Mouse (Mus musculus): ENCODE measurements around the gene Lysmd2.
"Not testable (repeated sequence)": the region's sequence is repeated elsewhere in the genome, so short reads cannot be mapped to it uniquely, and the experiment has no call there.

The Lysmd2 gene

DNA sequence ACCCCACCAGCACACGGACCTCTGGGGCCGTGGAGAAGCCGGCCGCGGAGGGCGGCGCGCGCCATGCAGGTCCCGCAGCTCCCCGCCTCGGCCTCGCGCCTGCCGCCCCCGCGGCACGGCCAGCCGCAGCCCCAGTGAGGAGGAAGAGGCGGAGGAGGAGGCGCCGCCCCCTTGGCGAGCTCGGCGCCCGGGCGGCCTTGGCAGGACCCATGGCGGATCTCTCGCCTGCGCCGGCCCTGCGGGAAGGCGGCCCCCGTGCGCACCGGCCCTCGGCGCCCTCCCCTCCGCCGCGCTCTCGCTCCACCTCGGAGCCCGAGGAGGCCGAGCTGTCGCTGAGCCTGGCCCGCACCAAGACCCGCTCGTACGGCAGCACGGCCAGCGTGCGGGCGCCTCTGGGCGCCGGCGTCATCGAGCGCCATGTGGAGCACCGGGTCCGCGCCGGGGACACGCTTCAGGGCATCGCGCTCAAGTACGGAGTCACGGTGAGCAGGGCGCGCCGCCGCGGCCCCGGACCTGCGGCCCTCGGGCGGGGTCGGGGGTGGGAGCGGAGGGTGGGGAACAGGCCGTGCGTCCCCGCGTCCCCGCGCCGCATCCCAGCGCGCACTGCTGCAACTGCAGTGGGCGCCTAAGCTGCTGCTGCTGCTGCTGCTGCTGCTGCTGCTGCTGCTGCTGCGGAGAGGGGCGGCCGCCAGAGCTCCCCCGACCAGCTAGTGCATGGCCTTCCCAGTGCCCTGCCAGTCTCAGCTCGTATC lies at the start of gene Lysmd2:
TSS of gene Lysmd2 (plus strand) at position 186 of the 752 bp plus-strand sequence.
- DNase-seq (ENCODE audit: low spot score), result peak; percentile 67

DNA sequence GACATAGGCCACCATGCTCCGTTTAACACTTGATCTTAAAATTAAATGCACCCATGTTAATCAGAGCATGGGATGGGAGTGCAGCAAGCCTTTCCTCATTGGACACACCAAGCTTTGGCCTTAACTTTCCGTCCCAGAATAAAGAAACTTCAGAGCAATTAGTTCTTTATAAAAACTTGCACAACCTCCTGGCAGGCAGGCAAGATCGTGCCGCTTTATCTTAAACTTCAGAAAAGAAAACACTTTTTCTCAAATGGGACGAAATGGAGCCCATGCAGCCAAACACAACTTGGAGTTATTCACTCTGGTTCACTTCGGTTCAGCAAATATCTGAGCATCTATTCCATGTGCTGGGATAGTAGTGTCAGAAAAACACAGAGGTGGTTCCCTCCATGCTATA lies 46.2 kb upstream of the Lysmd2 start:
- no peak for DNase-seq (ENCODE audit: low spot score)

DNA sequence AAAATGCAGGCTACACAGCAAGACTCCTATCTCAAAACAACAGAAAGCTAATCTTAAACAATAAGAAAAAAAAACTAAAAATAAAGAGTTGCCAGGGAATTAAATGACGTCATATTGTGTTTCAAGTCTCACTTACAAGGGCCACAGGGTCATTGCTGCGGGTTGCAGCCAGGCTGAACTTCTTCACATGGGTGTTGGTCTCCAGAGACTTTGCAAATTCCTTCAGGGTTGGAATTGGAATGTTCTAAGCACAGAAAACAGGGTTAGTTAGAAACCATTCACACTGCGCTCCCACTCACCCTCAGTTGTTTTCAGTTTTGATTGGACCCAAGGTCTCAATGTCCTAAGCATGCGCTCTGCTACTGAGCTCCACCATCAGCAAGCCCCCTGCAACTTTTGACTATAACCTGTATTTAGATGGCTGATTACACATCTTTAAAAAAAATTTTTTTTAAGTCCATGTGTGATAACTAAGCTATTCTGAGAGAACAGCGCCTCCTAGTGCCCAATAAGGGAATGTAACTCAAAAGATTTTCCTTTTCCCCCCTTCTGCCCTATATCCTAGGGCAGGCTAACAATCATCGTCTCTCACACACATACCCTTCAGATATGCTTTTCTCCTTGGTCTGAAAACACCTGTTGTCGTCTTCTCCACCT lies 43.7 kb upstream of the Lysmd2 start:
- DNase-seq (ENCODE audit: low spot score), result no peak

DNA sequence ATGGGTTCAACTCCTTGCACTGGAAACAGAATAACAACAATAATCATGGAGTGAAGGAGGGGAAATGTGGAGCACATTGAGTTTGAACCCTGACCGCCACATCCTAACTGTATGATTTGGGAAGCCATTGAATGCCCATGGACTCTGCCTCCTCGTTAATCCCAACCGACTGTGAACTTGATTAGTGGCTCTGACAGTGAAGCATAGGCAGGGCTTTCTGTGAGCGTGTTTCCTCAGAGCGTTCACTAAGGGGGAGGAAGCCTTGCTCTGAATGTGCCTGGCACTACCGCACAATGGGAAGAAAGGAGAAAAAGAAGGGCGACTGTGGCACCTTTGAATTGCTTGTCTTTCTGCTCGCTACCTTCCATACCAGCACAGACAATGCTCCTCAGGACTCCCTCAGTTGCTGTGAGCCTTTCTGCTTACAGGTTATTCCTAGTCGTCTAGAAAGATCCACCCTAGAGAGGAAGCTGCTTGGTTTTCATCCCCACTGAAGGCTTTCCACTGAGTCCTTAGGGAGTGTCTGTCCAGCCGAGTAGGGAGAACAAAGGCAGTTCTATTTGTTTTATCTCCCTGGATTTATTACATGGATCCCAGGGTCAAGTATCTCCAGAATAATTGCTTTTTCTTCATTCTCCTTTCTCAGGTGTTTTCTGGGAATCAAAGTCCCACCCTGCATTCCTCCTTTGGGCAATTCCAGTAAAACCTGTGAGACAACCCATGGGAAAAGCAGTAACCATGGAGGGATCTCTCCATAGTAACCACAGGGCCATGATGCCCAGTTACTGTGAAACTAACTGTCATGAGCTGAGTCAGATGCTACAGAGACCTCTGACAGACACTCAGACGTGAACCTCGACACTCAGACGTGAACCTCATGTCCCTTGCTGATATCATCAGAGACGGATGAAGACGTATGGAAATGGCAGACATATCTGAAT lies 35.4 kb upstream of the Lysmd2 start:
- DNase-seq (ENCODE audit: low spot score), result no peak

DNA sequence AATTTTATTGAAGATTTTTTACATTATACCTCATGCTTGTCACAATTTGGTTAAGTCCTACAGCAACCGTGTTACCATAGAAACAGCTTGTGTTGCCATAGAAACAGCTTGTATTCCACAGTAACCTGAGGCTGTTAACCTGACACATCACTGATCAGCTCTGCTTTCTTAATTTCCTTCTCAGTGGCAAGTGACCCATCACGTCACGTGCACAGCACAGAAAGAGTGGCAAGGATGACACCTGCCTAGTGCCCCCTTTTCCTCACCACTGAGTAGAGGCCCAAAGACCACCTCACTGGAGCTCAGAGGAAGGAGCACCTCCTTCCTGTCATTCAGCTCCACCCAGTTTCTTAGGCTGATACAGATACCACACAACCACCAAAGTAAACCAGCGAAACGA lies 32.1 kb upstream of the Lysmd2 start:
- no peak for DNase-seq (ENCODE audit: low spot score)

DNA sequence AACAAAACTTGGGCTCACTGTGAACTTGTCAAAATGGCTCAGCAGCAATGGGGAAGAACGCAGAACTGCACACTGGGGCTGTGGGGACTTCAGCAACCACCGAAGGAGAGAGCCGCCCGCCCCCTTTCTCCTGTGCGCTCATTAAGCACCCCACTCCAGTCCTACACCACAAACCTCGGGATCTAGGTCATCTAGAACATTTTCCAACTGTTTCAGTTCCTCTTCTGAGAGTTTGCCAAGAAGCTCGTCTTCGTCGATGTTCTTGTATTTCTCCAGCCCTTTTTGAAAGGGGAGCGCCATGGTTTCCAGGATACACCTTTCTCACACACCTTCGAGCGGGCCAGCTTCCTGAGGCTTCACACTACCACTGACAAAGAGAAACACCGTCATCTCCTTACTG lies 28.5 kb upstream of the Lysmd2 start:
- DNase-seq (ENCODE audit: low spot score), result no peak

DNA sequence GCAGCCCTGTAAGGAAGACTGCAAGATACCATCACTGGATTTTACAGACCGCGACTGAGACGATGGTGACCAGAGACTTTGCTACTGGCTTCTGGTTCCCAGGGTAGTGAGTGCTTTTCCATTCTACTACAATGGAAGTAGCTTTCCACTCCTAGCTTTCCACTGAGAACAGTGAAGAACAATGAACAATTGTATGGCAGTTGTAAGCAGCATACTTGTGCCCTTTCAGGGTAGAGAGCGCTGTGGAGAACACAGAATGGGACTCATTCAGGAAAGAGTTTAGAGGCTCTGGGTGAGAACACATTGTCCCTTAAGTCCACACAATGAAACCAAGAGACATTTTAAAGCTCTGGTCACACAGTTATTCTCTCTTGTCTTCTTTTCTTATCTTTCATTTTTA lies 27.9 kb upstream of the Lysmd2 start:
- peak; percentile 28 for DNase-seq (ENCODE audit: low spot score)

DNA sequence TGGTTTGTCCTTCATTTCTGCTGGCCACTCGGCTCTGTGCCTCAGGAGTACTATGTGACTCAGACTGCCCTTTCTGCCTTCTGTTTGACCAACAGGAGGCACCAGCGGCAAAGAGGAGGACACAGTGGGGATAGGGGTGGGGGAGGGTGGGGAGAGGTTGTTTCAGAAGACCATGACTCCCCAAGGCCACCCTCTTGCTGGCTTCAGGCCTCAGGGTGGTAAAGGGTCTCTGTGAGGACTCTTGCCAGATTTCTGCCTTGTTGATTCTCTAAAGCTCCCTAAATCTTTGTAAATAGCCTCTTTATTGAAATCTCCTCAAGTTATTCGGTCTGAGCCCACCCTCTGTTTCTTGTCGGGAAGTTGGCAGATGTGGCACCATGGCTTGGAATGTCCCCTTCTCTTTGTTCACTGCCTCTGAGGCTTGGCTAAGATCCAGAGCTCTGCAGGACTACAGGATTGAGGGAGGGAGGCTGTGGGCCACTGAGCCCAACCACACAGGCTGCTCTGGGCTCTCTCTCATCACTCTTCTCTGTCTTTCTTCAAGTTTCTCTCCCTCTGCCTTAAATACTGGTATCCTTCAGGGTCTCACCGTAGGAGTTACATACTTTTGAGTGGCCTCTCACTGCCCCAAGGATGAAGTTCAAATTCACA lies 26.2 kb upstream of the Lysmd2 start:
- no peak for DNase-seq (ENCODE audit: low spot score)

DNA sequence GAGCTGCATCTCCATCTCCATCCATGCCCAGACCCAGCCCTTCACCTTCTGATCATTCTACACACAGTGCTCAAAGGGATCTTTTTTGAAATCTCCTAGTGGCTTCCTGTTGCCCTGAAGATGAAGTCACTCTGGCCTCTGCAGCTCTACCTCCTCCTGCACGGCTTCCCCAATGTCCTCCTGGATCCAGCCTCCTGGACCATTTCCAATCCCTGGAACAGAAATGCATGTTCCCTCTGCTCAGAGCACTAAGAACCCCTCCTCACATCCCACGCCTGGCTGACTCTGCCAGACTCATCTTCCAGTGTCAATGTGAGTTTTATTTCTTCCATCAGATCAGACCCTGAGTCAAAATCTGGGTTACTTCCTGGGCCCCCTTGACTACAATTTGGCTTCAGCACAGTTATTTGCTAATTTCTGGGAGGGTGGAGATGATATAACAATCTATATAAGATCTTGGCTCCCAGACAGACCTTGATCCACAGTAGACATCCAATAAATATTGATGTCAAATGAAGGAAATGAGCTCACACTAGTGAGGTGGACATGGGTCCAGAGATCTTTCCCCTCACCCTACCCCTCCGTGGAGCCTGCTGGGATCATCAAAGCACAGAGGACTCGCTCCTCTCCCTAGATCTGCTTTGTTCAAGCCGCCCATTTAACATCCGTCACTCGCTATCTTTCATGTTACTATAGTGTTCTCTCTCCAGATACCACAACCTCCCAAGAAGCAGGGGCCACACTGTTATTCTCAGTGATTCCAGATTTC lies 25.2 kb upstream of the Lysmd2 start:
- peak; percentile 50 for DNase-seq (ENCODE audit: low spot score)

DNA sequence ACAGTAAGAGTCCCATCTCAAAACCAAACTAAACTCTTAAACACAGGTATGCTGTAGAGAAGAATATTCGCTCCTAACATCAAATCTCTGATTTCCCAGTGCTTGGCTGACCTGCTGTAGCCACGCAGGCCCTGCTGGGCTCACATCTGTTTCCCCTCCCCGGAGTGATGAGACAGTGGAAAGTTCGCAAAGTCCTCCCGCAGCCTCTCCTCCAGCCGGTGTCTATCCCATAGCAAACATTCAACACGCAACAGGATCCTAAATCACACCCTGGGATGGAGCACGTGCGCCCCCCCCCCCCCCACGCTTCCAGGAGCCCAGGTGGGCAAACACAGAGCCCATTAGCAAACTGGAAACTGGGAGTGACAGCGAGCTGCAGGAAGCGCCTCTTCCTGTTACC lies 24.0 kb upstream of the Lysmd2 start:
- no peak for DNase-seq (ENCODE audit: low spot score)

DNA sequence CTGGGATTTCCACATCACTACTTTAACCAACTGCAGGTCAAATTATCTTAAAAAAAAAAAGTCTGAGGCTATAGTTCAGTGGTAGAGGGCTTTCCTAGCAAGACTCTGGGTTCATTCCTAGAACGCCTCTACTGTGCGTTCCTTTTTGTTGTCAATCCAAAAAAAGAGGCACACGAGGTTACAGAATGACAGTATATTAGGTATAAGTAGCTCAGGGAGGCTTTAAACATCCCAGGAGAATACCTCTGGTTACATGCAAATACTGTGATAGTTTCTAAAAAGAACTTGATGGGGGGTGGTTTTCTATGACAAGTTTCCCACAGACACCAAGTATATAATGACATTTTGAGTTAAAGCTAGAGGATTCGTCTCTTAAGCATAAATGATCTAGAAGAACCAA lies 18.0 kb upstream of the Lysmd2 start:
- no peak for DNase-seq (ENCODE audit: low spot score)

DNA sequence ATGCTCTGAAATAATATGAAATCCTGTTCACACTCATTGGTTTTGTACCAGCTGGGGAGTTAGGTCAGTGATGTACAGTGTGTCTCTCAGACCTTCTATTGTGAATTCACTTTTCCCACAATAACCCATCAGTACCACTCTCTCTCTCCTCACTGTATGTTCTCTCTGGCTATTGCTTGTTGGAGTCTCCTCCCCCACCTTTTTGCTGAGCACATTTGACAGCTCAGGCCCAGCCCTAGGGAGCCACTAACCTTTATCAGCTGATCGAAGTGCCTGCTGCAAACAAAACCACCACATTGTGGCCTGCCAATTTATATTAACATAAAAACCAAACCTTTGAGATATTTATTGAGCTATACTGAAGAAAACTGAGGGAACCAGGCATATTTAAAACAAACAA lies 16.0 kb upstream of the Lysmd2 start:
- DNase-seq (ENCODE audit: low spot score), result no peak

DNA sequence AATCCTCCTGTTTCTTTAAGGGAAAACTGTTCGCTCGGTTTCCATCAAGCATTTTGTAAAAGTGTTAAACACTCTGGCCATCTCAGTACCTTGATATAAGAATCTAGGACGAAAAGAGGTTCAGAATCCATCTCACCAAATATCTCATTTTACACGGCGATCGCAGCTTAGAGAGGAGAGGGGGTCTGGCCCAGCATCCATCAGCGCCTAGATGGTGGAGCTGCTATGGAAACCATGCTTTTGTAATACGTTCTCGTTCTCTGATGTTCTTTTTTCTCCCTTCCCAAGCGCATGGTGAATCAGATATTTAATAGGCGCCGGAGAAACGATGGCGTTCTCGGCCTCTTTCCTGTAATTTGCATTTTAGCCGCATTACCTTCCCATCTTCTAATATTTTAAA lies 15.6 kb upstream of the Lysmd2 start:
- DNase-seq (ENCODE audit: low spot score), result no peak

DNA sequence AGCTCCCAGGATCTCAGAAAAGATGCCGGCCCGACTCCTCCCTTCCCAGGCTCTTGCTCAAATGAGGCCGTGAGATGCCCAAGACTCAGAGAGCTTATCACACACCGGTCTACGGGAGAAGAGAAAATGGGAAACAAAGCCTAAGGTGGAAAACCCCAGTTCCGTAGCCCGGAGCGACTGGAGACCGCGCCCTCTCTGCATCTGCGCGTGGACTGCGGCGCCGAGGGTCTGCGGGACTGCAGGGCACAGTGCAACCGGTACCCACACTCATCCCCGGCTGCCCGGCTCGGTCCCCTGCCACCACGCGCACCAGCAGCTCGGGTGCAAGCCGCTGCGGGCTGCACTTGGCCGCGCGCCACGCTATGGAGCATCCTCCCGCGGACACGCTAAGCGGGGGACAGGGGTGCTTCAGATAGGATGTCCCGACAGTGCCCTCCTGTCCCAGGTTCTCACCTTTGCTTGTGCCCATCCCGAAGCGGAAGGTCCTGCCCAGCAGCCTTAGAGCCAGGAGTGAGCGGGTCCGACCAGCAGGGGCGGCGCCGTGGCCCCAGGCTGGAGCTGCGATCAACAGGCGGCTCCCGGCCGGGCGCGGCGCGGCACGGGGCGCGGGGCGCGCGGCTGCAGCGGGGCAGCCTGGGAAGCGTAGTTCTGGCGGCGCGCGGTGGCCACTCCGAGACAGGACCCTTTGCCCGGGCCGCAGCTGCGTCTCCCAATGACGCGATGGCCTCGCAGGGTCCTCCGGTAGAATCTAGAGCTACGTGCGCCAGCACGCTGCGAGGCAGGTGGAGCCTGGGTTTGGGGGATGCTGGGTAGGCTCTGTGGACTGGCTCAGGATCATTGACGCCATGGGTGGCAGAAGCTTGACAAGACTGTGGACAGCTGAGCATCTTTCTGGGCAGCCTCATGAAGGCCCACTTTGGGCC lies 14.7 kb upstream of the Lysmd2 start, which contains the start of gene Tmod2:
TSS of gene Tmod2 (minus strand) at position 755 of the 923 bp plus-strand sequence.
- peak; percentile 58 for DNase-seq (ENCODE audit: low spot score)

DNA sequence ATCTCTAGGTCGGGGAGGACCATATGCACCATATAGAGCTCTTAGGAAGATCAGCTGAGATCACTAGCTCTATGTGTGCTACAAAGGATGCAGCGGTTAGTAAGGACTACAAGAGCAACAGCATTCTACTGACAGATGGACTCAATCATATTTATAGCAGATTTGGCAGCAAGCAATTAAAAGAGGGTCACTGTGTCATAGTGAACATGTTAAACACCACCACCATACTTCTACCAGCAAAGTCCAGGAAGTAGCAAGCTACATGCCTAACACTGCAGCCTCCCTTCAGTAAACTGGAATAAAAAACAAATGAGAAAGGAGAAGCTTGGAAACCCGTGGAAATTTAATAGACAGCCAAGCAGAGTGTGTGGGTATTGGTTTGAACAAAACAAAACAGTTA lies 9.0 kb upstream of the Lysmd2 start:
- DNase-seq (ENCODE audit: low spot score), result no peak

DNA sequence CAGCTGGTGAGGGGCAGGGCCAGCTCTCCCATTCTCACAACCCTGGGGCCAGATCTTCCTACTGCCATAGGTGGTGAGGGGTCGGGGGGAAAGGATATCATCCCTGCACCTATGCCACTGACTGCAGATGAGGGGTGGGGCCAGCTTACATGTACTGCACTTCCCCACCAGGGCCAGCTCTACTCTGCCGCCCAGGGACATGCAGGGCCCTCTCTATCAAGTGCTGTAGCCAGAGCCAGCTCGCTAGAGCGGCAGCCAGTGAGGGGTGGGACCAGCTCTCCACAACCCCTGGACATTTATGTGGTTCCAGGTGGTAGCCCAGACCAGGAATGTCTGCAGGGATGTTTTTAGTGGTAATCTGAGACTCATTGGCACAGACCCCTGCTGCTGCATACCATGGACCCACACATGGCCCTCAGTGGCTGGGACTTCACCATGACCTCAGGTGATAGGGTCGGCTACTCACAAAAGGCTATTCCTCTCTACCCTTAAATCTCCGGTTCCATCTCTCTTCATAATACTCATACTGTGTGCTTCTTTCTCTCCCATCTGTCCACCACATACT lies 6.6 kb upstream of the Lysmd2 start:
- no peak for DNase-seq (ENCODE audit: low spot score)

DNA sequence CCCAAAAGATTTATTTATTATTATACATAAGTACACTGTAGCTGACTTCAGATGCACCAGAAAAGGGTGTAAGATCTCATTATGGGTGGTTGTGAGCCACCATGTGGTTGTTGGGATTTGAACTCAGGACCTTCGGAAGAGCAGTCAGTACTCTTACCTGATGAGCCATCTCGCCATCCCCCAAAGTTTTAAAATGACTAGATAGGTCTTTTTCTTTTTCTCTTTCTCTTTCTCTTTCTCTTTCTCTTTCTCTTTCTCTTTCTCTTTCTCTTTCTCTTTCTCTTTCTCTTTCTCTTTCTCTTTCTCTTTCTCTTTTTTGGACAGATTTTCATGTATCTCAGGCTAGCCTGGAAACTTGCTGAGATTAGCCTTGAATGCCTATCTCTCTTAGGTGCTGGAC lies 5.8 kb upstream of the Lysmd2 start:
- not testable (repeated sequence) for DNase-seq (ENCODE audit: low spot score)

DNA sequence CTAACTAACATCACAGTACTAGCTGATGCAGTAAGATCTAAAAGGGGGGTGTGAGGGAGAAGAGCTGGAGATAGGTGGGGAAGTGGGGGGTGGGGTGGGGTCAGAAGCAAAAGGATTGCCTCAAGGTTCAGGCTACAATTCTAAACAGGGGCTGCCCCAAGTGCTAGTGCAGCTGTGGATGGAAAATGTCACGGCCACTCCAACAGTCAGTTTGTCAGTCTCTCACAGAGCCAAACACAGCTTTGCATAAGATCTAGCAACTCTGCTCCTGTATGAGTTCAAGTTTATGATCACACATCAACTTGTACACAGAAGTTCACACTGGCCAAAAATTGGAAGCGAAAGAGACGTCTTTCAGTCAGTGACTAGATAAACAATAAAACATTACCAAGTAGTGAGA lies 4.1 kb upstream of the Lysmd2 start:
- DNase-seq (ENCODE audit: low spot score), result no peak

DNA sequence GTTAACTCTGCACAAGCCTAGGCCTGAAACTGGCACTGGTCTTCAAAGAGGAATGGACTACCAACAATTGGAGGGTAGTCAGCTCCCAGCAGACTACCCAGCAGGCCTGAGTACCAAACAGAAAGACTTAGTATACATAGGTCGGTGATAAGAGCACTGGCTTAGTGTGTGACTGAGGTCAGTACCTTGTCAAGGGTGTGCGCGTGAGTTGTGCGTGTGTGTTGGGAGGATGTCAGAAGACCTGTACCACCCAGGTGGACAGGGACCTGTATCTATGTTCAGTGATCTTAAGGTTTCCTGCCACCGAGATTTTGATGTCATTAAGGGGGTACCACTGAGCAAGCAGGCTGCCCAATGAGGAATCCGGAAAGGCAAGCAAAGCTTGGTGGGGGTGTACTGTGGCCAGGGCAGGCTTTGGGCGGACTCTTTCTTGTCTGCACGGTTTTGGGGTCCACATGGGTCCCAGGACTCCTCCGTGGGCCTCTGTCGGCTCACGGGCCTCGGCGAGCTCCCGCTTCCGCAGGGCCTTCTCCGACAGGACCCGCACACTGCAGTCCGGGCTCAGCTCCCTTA lies 472 bp upstream of the Lysmd2 start:
- no peak for DNase-seq (ENCODE audit: low spot score)

DNA sequence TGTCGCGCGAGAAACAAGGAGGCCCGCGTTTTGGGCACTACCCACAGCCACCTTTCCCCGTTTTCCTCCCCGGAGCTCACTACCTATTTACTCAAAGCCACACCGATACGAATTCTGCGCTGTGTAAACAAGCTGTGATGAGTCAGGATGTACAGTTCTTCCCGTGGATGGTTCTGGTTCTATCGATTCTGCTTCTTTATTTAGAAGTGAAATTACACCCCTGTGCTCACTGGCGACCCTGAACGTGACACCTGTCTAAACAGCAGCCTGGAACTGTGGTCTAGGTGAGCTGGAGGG lies 715 bp downstream of the Lysmd2 start:
- no peak for DNase-seq (ENCODE audit: low spot score)
